Mouse (Mus musculus) lung, embryonic 16.5 days (tissue): ENCODE measurements at regions not wholly inside any gene's neighbourhood (a gene's known extent, or its start where the extent isn't known, plus 50 kb on each side); places are given as distances from the start of the nearest gene placed in this dataset.
A peak's percentile ranks its signal among the peaks of the same experiment; 100 is the strongest.

ENCODE experiments used
- ATAC-seq: fragments of 200-750 bp; cut with Nextera tagmentation; 2 replicates; pipeline ENCODE4 v1.8.0; 2017; ENCODE audit warnings: low read depth, mild to moderate bottlenecking, moderate library complexity
- H3K27ac ChIP-seq: fragments of 300-500 bp; sonication (generic); 2 replicates; pipeline ENCODE4 v1.5.1; 2014; ENCODE audit warnings: mild to moderate bottlenecking, control low read depth, low read length
- H3K27me3 ChIP-seq: fragments of 300-500 bp; sonication (generic); 2 replicates; pipeline ENCODE4 v1.6.1; 2014; ENCODE audit warnings: low read depth, low read length, mixed read lengths; ENCODE audit not compliant: control insufficient read depth, insufficient read depth
- H3K36me3 ChIP-seq: fragments of 300-500 bp; sonication (generic); 2 replicates; pipeline ENCODE4 v1.6.1; 2014; ENCODE audit warnings: low read length; ENCODE audit not compliant: control insufficient read depth, insufficient read depth
- H3K4me1 ChIP-seq: fragments of 300-500 bp; sonication (generic); replicated peaks from 2 replicates; pipeline ENCODE4 v1.6.1; 2014; ENCODE audit warnings: low read length, mixed read lengths; ENCODE audit not compliant: control insufficient read depth, insufficient read depth
- H3K4me2 ChIP-seq: fragments of 300-500 bp; sonication (generic); 2 replicates; pipeline ENCODE4 v1.6.1; 2014; ENCODE audit warnings: low read depth, low read length, control low read depth
- H3K4me3 ChIP-seq: fragments of 300-500 bp; sonication (generic); 2 replicates; pipeline ENCODE4 v1.5.1; 2014; ENCODE audit warnings: mild to moderate bottlenecking, low read length, control low read depth
- H3K9ac ChIP-seq: fragments of 300-500 bp; sonication (generic); 2 replicates; pipeline ENCODE4 v1.6.1; 2014; ENCODE audit warnings: low read length, control low read depth
- H3K9me3 ChIP-seq: fragments of 300-500 bp; sonication (generic); 2 replicates; pipeline ENCODE4 v1.6.1; 2016; ENCODE audit warnings: low read length; ENCODE audit not compliant: control insufficient read depth
- WGBS: fragments of 180-500 bp; shearing (Covaris S2); extraction: QIAGEN DNeasy Blood & Tissue Kit; methylation state at CpG from one replicate; pipeline ENCODE4 v1.1.7; 2014; 5-methylcytosine and 5-hydroxymethylcytosine counted together

DNA sequence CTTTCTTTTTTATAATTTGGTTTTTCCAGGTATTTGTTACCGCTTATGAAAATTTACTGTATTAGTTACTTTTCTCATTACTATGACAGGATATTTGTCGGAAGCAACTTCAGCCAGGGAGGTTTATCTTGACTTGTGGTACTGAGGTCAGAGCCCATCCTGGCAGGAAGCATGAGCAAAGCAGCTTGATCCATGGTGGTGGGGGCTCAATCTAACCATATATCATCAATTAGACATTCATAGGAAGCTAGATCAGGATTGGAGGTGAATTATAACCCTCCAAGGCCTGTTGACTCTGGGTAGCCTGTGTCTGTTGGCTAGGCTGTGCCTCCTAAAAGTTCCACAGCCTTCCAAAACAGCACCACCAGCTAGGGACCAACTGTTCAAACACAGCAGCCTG lies 58.5 kb upstream of the Sstr4 start:
- Histone ChIP-seq H3K4me2 (no peak overlapping the region), H3K4me1 (peaks cover 3% of the 10 kb centered on the region; the same call in 1 of the 2 replicates), H3K27ac (no peak overlapping the region), H3K4me3 (no peak overlapping the region), H3K9me3 (no peaks in the 10 kb centered on the region), H3K36me3 (no peaks in the 10 kb centered on the region), H3K27me3 (no peaks in the 10 kb centered on the region), H3K9ac (no peak overlapping the region)
- 79% methylated on average over 2 of the region's 2 CpGs for WGBS
- ATAC-seq, result no peak

DNA sequence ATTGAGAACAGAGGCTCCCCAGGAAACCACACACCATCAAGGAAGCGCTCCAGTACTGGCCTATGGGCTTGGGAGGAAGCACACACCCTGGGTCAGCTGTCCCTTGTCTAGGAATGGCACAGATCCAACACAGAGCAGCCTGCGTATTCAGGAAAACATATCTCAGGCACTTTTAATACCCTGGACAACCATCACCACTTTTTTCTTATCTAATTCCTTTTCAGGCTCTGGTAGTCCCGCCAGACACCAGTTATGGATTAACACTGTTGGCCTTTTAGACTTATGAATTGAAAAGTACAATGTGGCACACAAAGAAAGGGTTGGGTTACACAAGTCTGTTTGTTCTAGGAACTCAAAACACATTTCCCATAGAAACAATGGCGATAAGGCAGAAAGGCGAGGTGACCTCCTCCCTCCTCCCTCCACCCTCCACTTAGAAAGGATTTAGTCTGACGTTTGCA lies 56.8 kb upstream of the Sstr4 start:
- Histone ChIP-seq H3K9ac (no peak overlapping the region), H3K27me3 (no peaks in the 10 kb centered on the region), H3K4me3 (no peak overlapping the region), H3K9me3 (no peaks in the 10 kb centered on the region), H3K27ac (peak overlapping the region; percentile 55; the same call in 1 of the 2 replicates), H3K4me1 (peaks cover 3% of the 10 kb centered on the region; the same call in 1 of the 2 replicates), H3K36me3 (no peaks in the 10 kb centered on the region), H3K4me2 (no peak overlapping the region)
- WGBS, result 26% methylated on average over 6 of the region's 6 CpGs
- peak; percentile 90 for ATAC-seq

DNA sequence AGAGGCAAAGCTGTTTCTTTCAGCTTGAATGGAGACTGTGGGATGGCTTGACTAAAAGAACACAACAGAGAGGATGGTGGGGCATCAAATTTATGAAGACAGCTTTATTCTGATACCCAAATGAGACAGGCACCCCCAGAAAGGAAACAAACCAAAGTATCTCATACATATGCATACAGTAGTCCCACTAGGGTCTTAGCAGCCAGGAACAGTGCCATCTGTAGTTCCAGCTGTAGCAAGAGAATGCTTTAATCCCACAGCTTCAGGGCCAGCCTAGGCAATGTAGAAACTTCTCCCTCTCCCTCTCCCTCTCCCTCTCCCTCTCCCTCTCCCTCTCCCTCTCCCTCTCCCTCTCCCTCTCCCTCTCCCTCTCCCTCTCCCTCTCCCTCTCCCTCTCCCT lies 56.2 kb upstream of the Sstr4 start:
- Histone ChIP-seq H3K4me2 (no peak overlapping the region), H3K4me3 (no peak overlapping the region), H3K36me3 (no peaks in the 10 kb centered on the region), H3K4me1 (peaks cover 3% of the 10 kb centered on the region; the same call in 1 of the 2 replicates), H3K9ac (no peak overlapping the region), H3K27me3 (no peaks in the 10 kb centered on the region), H3K27ac (peak overlapping the region; percentile 55), H3K9me3 (no peaks in the 10 kb centered on the region)
- no peak for ATAC-seq

GRCm38 (mm10) chr2:148344193-148344592 lies 51.0 kb upstream of the Sstr4 start:
- WGBS, result 67% methylated on average over 2 of the region's 2 CpGs
- peak; percentile 43; the same call in 1 of the 2 replicates for ATAC-seq
- no peak overlapping the region for H3K4me2 ChIP-seq
- H3K27me3 ChIP-seq, result no peaks in the 10 kb centered on the region
- no peaks in the 10 kb centered on the region for H3K9me3 ChIP-seq
- no peaks in the 10 kb centered on the region for H3K36me3 ChIP-seq
- H3K9ac ChIP-seq, result no peak overlapping the region
- H3K27ac ChIP-seq, result no peak overlapping the region; the same call in 1 of the 2 replicates
- H3K4me3 ChIP-seq, result no peak overlapping the region
- H3K4me1 ChIP-seq, result no peaks in the 10 kb centered on the region
